Mouse (Mus musculus) right cerebral cortex, adult 2 months (tissue): ENCODE results near the gene Lrrc42.

Experiments used
- DNase-seq, 2 experiments: peaks; one replicate each; pipeline ENCODE4 v3.0.0; 2021 to 2022; ENCODE audit warnings: low spot score in 2 of 2

Gene Lrrc42

GRCm38 (mm10) chr4:107198072-107198471, 55.3 kb downstream of the Lrrc42 start:
- no peak for DNase-seq

GRCm38 (mm10) chr4:107196454-107196853, 56.9 kb downstream of the Lrrc42 start:
- DNase-seq: no peak

- no peak for DNase-seq
Measured at GRCm38 (mm10) chr4:107193841-107194240, 59.5 kb downstream of the Lrrc42 start.

DNA sequence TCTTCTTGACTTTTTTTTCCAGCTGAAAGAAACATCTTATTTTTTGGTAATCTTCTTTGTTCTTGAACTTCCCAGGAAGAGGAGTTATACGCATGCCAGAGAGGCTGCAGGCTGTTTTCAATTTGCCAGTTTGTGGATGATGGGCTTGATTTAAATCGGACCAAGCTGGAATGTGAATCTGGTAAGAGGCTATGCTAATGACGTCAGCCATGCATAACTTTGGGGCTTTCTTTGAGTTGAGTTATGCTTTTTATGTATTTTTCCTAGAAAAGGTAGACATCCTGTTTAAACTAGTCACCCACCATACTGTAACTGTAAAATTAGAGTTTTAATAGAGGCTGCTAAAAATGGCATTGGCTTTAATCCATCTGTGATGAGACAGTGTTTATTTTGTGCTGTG, 67.6 kb downstream of the Lrrc42 start:
- no peak for DNase-seq
